Mouse (Mus musculus) midbrain, embryonic 15.5 days (tissue): ENCODE data around the gene Mfap4. TPM values are rescaled to one million over a fixed set of nuclear protein-coding genes. Genes with fewer than 3 reads are reported as not detected.
A peak's percentile ranks its signal among the peaks of the same experiment; 100 is the strongest.

ENCODE experiments used
- ATAC-seq: fragments of 200-750 bp; cut with Nextera tagmentation; replicated peaks from 2 replicates; pipeline ENCODE4 v1.8.0; 2017; ENCODE audit warnings: moderate TSS enrichment
- H3K27ac ChIP-seq: fragments of 300-500 bp; sonication (generic); 2 replicates; pipeline ENCODE4 v1.5.1; 2015; ENCODE audit warnings: mild to moderate bottlenecking, inconsistent platforms
- H3K27me3 ChIP-seq: fragments of 300-500 bp; sonication (generic); replicated peaks from 2 replicates; pipeline ENCODE4 v1.6.1; 2015; ENCODE audit warnings: inconsistent platforms
- H3K36me3 ChIP-seq: fragments of 300-500 bp; sonication (generic); replicated peaks from 2 replicates; pipeline ENCODE4 v1.6.1; 2015; ENCODE audit warnings: inconsistent platforms
- H3K4me1 ChIP-seq: fragments of 300-500 bp; sonication (generic); 2 replicates; pipeline ENCODE4 v1.6.1; 2015; ENCODE audit warnings: inconsistent platforms
- H3K4me2 ChIP-seq: fragments of 300-500 bp; sonication (generic); 2 replicates; pipeline ENCODE4 v1.6.1; 2015; ENCODE audit warnings: inconsistent platforms, mild to moderate bottlenecking, moderate library complexity
- H3K4me3 ChIP-seq: fragments of 300-500 bp; sonication (generic); 2 replicates; pipeline ENCODE4 v1.5.1; 2015; ENCODE audit warnings: mild to moderate bottlenecking, inconsistent platforms
- H3K9ac ChIP-seq: fragments of 300-500 bp; sonication (generic); 2 replicates; pipeline ENCODE4 v1.6.1; 2015; ENCODE audit warnings: mild to moderate bottlenecking, inconsistent platforms
- H3K9me3 ChIP-seq: fragments of 300-500 bp; sonication (generic); 2 replicates; pipeline ENCODE4 v1.6.1; 2016; ENCODE audit warnings: inconsistent platforms
- WGBS: fragments of 180-500 bp; shearing (Covaris S2); methylation state at CpG from one replicate; pipeline ENCODE4 v1.1.7; 2015; ENCODE audit warnings: mixed read lengths; 5-methylcytosine and 5-hydroxymethylcytosine counted together
- polyA plus RNA-seq: library from polyadenylated mRNA; unstranded; fragments of >200 nt; fragmentation: Nextera tagmentation; extraction: Ambion mirVana; gene quantifications from 2 replicates; pipeline ENCODE4 v1.2.1, GENCODE M21; 2015

Mfap4 gene
- polyA plus RNA-seq, 1 experiment from 2014 or later, result 23.5 TPM

DNA sequence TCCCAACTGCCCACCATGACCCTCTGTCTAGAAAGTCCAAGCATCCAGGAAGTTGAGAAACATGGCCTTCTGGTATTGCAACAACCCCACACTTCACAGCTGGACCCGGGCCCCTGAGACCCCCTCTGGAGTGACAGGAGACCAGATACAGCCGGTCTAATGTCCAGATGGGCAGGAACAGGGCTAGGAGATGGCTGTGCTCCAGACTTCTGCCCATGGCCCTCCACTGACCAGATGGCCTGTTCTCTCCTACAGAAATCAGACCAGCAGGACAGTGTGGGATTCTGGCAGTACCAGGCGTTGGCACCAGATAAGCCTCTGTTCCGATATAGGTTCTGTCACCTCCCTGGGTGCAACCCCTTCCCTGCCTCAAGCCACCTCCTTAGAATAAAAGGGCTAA is 16.7 kb upstream of the Mfap4 start:
- Histone ChIP-seq H3K4me2 (no peak overlapping the region), H3K36me3 (no peaks in the 10 kb centered on the region), H3K9me3 (no peaks in the 10 kb centered on the region), H3K4me3 (no peak overlapping the region), H3K27ac (no peak overlapping the region), H3K4me1 (no peaks in the 10 kb centered on the region), H3K9ac (no peak overlapping the region), H3K27me3 (no peaks in the 10 kb centered on the region)
- 82% methylated on average over 4 of the region's 4 CpGs for WGBS
- no peak for ATAC-seq

DNA sequence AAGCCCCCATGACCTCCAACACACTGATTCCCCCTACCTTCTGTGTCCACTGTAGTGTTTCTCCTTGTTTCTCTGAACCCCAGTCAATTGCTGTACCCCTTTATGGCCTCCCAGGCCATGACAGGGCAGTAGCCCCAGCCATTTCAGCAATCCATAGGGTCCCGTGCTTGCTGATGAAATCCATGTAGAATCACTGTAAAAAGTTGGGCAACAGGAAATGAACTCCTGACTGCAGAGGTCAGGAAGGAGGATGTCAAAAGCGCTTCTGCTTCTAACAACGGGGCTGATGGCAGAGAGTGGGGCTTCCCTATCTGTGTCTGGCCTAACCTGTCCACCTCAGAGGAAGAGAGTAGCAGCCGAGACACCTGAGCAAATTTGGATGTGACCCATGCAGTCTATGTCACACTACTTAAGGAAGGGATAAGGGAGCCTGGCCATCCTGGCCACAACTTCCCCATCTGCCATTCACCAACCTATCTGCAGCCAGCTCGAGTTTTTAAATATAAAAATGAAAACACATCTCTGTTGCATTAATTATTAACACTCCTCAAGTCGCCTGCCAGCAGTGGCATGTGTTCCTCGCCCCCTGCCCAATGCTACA is 15.8 kb upstream of the Mfap4 start:
- Histone ChIP-seq H3K4me2 (no peak overlapping the region), H3K27ac (no peak overlapping the region), H3K9ac (no peak overlapping the region), H3K36me3 (no peaks in the 10 kb centered on the region), H3K9me3 (no peaks in the 10 kb centered on the region), H3K27me3 (no peaks in the 10 kb centered on the region), H3K4me1 (no peaks in the 10 kb centered on the region), H3K4me3 (no peak overlapping the region)
- no peak for ATAC-seq
- WGBS, result 72% methylated on average over 7 of the region's 7 CpGs

GRCm38 (mm10) chr11:61470880-61471279 is 14.4 kb upstream of the Mfap4 start:
- Histone ChIP-seq H3K9me3 (no peaks in the 10 kb centered on the region), H3K4me1 (no peaks in the 10 kb centered on the region), H3K27me3 (no peaks in the 10 kb centered on the region), H3K9ac (no peak overlapping the region), H3K4me2 (no peak overlapping the region), H3K4me3 (no peak overlapping the region), H3K36me3 (no peaks in the 10 kb centered on the region), H3K27ac (no peak overlapping the region)
- no peak for ATAC-seq

DNA sequence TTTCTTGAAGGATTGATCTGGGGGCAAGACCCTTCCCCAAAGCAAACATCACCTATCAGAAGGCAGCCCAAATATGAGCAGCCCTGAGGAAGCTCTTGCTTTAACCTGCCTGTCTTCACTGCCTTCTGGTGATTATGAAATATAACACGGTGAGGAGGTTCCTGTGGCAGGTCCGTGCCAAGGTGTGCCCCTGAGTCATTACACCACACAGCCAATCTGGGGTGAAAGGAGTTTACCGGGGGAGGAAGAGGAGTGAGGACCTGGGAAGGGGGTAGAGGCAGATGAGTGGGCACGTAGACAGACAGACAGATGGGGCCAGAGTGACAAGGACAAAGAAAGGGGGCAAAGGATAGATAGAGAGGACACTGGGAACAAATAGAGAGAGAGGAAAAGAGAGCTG is 11.6 kb upstream of the Mfap4 start:
- 73% methylated on average over 4 of the region's 4 CpGs for WGBS
- no peaks in the 10 kb centered on the region for H3K27me3 ChIP-seq
- no peak overlapping the region for H3K27ac ChIP-seq
- no peak overlapping the region for H3K9ac ChIP-seq
- peaks cover 6% of the 10 kb centered on the region for H3K4me1 ChIP-seq
- no peak overlapping the region for H3K4me2 ChIP-seq
- H3K4me3 ChIP-seq, result no peak overlapping the region
- H3K36me3 ChIP-seq, result no peaks in the 10 kb centered on the region
- no peak for ATAC-seq
- H3K9me3 ChIP-seq, result no peaks in the 10 kb centered on the region

- no peaks in the 10 kb centered on the region for H3K9me3 ChIP-seq
- peak overlapping the region; percentile 42 for H3K4me2 ChIP-seq
- no peaks in the 10 kb centered on the region for H3K36me3 ChIP-seq
- no peak for ATAC-seq
- peaks cover 6% of the 10 kb centered on the region for H3K4me1 ChIP-seq
- peak overlapping the region; percentile 10; the same call in 1 of the 2 replicates for H3K9ac ChIP-seq
- H3K4me3 ChIP-seq, result peak overlapping the region; percentile 12
- H3K27ac ChIP-seq, result peak overlapping the region; percentile 28; the same call in 1 of the 2 replicates
- no peaks in the 10 kb centered on the region for H3K27me3 ChIP-seq
- 47% methylated on average over 12 of the region's 12 CpGs for WGBS
Measured at GRCm38 (mm10) chr11:61476786-61477382, 8.3 kb upstream of the Mfap4 start.

DNA sequence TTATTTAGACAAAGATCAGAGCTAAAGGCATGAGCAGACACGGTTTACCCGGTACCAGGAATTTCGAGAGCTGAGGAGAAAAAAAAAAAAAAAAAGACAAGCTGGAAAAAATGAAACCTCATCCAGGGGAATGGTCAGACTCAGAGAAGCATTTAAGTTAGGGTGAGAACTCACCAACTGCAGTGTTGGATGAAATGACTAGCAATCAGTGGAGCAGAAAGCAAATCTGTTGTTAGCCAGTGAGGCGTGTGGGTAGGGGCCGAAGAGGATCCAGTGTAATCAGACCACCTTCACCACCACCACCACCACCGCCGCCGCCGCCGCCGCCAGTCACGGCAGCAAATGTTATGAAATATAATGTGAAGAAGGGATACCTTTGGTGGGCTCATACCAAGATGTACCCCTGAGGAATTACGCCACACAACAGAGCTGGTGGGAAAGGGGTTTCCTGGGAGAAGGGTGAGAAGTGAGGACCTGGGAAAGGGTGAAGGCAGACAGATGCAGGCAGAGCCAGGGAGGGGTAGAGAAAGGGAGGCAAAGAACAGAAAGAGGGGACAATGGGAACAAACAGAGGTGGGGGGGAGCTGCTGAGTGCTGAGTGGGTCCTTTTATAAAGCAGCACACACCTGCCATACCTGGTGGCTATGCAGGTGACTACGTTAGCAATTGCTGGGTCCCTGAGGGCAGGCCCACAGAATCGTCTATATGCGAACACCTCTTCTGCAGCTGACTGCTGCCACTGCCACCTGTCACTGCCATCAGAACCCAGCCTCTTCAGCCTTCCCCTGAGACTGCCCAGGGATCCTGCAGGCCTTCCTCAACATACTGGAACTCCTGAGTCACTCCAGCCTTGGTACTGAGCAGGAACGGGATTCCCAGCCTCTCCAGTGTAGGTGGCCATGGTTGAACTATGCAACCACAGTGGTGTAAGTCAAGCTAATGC is 7.4 kb upstream of the Mfap4 start:
- H3K27me3 ChIP-seq, result no peaks in the 10 kb centered on the region
- H3K4me1 ChIP-seq, result peaks cover 6% of the 10 kb centered on the region
- WGBS, result 44% methylated on average over 17 of the region's 17 CpGs
- peak overlapping the region; percentile 42 for H3K4me2 ChIP-seq
- no peaks in the 10 kb centered on the region for H3K36me3 ChIP-seq
- ATAC-seq, result no peak
- H3K9ac ChIP-seq, result 0 out of 2 replicates have a peak overlapping the region, but pooled peaks have one; percentile 10
- 0 out of 2 replicates have a peak overlapping the region, but pooled peaks have one; percentile 28 for H3K27ac ChIP-seq
- H3K4me3 ChIP-seq, result peak overlapping the region; percentile 12; the same call in 1 of the 2 replicates
- H3K9me3 ChIP-seq, result no peaks in the 10 kb centered on the region

DNA sequence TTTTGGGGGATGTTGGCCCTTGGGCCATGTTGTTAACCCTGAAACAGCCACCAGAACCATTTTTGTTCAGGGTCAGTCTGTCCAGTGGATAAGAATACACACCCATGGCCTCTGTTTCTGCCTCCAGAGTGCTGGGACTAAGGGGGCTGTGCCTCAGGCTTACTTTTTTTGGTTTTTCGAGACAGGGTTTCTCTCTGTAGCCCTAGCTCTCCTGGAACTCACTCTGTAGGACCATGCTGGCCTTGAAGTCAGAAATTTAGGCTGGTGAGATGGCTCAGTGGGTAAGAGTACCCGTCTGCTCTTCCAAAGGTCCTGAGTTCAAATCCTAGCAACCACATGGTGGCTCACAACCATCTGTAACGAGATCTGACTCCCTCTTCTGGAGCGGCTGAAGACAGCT is 6.4 kb upstream of the Mfap4 start:
- WGBS, result 90% methylated on average over 4 of the region's 4 CpGs
- ATAC-seq, result no peak

GRCm38 (mm10) chr11:61481239-61482090 is 3.8 kb upstream of the Mfap4 start:
- Histone ChIP-seq H3K4me3 (no peak overlapping the region), H3K9ac (no peak overlapping the region), H3K27me3 (no peaks in the 10 kb centered on the region), H3K4me2 (no peak overlapping the region), H3K27ac (no peak overlapping the region), H3K4me1 (peaks cover 24% of the 10 kb centered on the region), H3K36me3 (no peaks in the 10 kb centered on the region), H3K9me3 (no peaks in the 10 kb centered on the region)
- WGBS, result 86% methylated on average over 9 of the region's 9 CpGs
- ATAC-seq, result no peak

More for the DNA sequence above, 6.4 kb upstream of the Mfap4 start:
- Histone ChIP-seq H3K36me3 (no peaks in the 10 kb centered on the region), H3K9ac (no peak overlapping the region), H3K4me3 (no peak overlapping the region), H3K27me3 (no peaks in the 10 kb centered on the region), H3K9me3 (no peaks in the 10 kb centered on the region), H3K4me2 (no peak overlapping the region), H3K4me1 (peaks cover 6% of the 10 kb centered on the region), H3K27ac (no peak overlapping the region)

- ATAC-seq, result no peak
- H3K9ac ChIP-seq, result no peak overlapping the region
- H3K4me3 ChIP-seq, result no peak overlapping the region
- H3K4me1 ChIP-seq, result peaks cover 23% of the 10 kb centered on the region
- H3K9me3 ChIP-seq, result no peaks in the 10 kb centered on the region
- WGBS, result 65% methylated on average over 13 of the region's 13 CpGs
- H3K4me2 ChIP-seq, result no peak overlapping the region
- no peak overlapping the region for H3K27ac ChIP-seq
- H3K27me3 ChIP-seq, result no peaks in the 10 kb centered on the region
- no peaks in the 10 kb centered on the region for H3K36me3 ChIP-seq
Measured at GRCm38 (mm10) chr11:61483226-61483845, 1.9 kb upstream of the Mfap4 start.

GRCm38 (mm10) chr11:61484256-61484612 is 997 bp upstream of the Mfap4 start:
- no peak for ATAC-seq
- Histone ChIP-seq H3K27ac (peak overlapping the region; percentile 74), H3K27me3 (no peaks in the 10 kb centered on the region), H3K4me3 (no peak overlapping the region), H3K4me2 (0 out of 2 replicates have a peak overlapping the region, but pooled peaks have one; percentile 14), H3K4me1 (peaks cover 28% of the 10 kb centered on the region), H3K9ac (no peak overlapping the region), H3K36me3 (peaks cover 4% of the 10 kb centered on the region; the same call in 1 of the 2 replicates), H3K9me3 (no peaks in the 10 kb centered on the region)
- 13% methylated on average over 10 of the region's 10 CpGs for WGBS
